Mouse (Mus musculus): ENCODE data around the gene Lsm11. TPM values are rescaled to one million over a fixed set of nuclear protein-coding genes. Genes with fewer than 3 reads are reported as not detected.

The Lsm11 gene
- polyA plus RNA-seq (2017; shearing (Covaris generic)), result 10.5 TPM

DNA sequence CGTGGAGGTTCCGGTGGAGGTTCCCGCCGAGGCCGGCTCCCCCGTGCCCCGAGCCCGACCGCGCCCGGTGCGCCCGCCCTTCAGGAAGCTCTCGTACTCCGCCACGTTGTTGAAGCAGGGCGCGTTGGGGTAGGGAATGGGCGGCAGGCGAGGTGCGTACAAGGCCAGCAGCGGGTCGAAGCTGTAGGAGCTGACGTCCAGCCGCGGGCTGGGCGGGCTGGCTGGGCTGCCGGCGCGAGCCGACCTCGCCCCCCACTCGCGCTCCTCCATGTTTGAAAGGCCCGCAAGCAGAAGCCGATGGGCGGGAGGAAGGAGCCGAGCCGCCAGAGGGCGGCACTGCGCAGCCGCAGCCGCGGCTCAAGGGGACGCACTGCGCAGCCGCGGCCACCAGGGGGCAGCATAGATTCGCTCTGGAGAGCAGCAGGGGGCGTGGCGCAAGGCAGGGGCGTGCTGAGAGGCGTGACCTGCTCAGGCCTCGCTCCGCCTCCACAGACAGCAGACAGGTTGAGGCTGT lies at the start of gene Lsm11:
Lsm11 (minus strand) TSS at position 293 of the 514 bp plus-strand sequence.

DNA sequence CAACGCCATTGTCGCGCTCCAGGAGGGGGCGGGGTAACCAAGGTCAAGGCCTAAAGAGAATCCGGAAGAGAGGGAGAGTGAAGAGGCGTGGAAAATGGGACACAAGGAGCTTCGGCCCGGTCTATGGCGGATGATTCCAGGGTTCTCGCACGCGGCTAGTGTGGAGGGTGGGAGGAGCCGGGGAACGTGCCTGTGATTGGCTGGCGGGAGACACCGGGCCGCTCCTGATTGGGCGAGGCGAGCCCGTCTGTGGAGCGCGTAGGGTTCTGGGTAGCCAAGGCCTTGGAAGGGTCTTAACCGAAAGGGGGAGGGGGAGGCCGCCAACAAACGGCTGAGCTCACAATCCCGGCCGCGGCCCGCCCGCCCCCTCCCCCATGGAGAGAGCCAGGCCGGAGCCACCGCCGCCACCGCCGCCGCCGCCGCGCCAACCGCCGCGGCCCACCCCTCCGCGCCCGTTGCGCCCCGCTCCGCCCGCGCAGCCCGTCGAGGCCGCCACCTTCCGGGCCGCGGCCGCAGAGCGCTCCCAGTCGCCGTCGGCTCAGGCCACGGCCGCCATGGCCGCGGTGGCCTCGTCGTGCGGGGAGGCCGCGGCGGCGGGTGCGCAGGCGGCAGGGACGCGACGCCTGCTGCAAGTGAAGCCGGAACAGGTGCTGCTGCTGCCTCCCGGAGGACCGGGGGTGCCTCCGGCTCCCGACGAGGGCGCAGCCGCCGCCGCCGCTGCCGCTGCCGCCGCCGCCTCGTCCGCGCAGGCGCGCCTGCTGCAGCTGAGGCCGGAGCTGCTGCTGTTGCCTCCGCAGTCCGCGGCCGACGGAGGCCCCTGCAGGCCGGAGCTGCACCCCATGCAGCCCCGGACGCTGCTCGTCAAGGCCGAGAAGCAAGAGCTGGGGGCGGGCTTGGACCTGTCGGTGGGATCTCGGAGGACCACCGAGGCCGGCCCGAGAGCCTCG lies 35.5 kb upstream of the Lsm11 start, which contains the start of gene Sox30:
Sox30 (plus strand) TSS at position 365 of the 947 bp plus-strand sequence.

DNA sequence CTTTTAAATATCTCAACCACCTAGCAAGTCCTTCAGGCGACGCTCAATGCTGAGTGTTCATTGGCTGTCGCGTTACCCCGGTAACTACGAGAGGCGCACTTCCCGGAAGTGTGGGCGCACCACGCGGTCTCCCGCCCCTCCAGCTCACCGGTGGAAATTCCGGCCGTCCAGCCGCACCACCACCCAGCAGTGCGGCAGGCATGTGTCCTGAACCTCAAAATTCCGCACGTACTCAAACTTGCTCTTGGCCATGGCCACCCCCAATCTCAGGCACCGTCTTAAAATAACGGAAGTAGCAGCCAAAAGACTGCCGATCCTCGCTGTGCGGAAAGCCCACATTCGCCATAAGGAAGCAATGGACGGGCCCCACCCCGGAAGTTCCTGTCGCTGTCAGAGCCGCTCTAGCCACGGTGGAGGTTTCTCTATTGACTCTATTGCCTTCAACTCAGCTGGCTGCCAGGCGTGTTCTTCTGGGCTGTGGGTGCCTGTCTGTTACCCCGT lies 10.4 kb upstream of the Lsm11 start, which contains the start of gene Thg1l:
Thg1l (minus strand) TSS at position 368 of the 501 bp plus-strand sequence.

Other genes with a start within 250 kb of the Lsm11 start
- 252 TPM for gene Clint1, start 92.9 kb downstream of the Lsm11 start, polyA plus RNA-seq (2017; shearing (Covaris generic))
- gene Thg1l, start 10.6 kb upstream of the Lsm11 start, polyA plus RNA-seq (2017; shearing (Covaris generic)), result 4.6 TPM
- gene Sox30, start 35.4 kb upstream of the Lsm11 start, polyA plus RNA-seq (2017; shearing (Covaris generic)), result 0.10 TPM
- 15.3 TPM for gene Gm12166, start 107.4 kb upstream of the Lsm11 start, polyA plus RNA-seq (2017; shearing (Covaris generic))
- 58.5 TPM for gene Adam19, start 111.1 kb upstream of the Lsm11 start, polyA plus RNA-seq (2017; shearing (Covaris generic))
- 0.37 TPM for gene Nipal4, start 221.6 kb upstream of the Lsm11 start, polyA plus RNA-seq (2017; shearing (Covaris generic))

All from CD4-positive, CD25-positive, alpha-beta regulatory T cell (primary cell).